Mouse (Mus musculus) hindbrain, embryonic 15.5 days (tissue): ENCODE data around the gene Tjp2. TPM values are rescaled to one million over a fixed set of nuclear protein-coding genes. Genes with fewer than 3 reads are reported as not detected.

ENCODE experiments used
- ATAC-seq: fragments of 200-750 bp; cut with Nextera tagmentation; 2 replicates; pipeline ENCODE4 v1.8.0; 2017; ENCODE audit warnings: low read depth, moderate number of reproducible peaks, moderate TSS enrichment; ENCODE audit not compliant: low FRiP score
- H3K27ac ChIP-seq: fragments of 300-500 bp; sonication (generic); replicated peaks from 2 replicates; pipeline ENCODE4 v1.5.1; 2015; ENCODE audit warnings: mild to moderate bottlenecking, inconsistent platforms
- H3K27me3 ChIP-seq: fragments of 300-500 bp; sonication (generic); 2 replicates; pipeline ENCODE4 v1.6.1; 2015; ENCODE audit warnings: control low read depth, inconsistent platforms
- H3K36me3 ChIP-seq: fragments of 300-500 bp; sonication (generic); 2 replicates; pipeline ENCODE4 v1.6.1; 2015; ENCODE audit warnings: control low read depth, inconsistent platforms
- H3K4me1 ChIP-seq: fragments of 300-500 bp; sonication (generic); replicated peaks from 2 replicates; pipeline ENCODE4 v1.6.1; 2015; ENCODE audit warnings: control low read depth, inconsistent platforms
- H3K4me2 ChIP-seq: fragments of 300-500 bp; sonication (generic); 2 replicates; pipeline ENCODE4 v1.6.1; 2015; ENCODE audit warnings: moderate library complexity, mild to moderate bottlenecking, inconsistent platforms
- H3K4me3 ChIP-seq: fragments of 300-500 bp; sonication (generic); 2 replicates; pipeline ENCODE4 v1.5.1; 2015; ENCODE audit warnings: mild to moderate bottlenecking, inconsistent platforms
- H3K9ac ChIP-seq: fragments of 300-500 bp; sonication (generic); 2 replicates; pipeline ENCODE4 v1.6.1; 2015; ENCODE audit warnings: inconsistent platforms
- H3K9me3 ChIP-seq: fragments of 300-500 bp; sonication (generic); 2 replicates; pipeline ENCODE4 v1.6.1; 2016; ENCODE audit warnings: control low read depth, inconsistent platforms
- WGBS: fragments of 180-500 bp; shearing (Covaris S2); methylation state at CpG from one replicate; pipeline ENCODE4 v1.1.7; 2015; 5-methylcytosine and 5-hydroxymethylcytosine counted together
- polyA plus RNA-seq: library from polyadenylated mRNA; unstranded; fragments of >200 nt; fragmentation: Nextera tagmentation; extraction: Ambion mirVana; gene quantifications from 2 replicates; pipeline ENCODE4 v1.2.1, GENCODE M21; 2015

The Tjp2 gene
- polyA plus RNA-seq, 1 experiment from 2014 or later = 12.9 TPM

DNA sequence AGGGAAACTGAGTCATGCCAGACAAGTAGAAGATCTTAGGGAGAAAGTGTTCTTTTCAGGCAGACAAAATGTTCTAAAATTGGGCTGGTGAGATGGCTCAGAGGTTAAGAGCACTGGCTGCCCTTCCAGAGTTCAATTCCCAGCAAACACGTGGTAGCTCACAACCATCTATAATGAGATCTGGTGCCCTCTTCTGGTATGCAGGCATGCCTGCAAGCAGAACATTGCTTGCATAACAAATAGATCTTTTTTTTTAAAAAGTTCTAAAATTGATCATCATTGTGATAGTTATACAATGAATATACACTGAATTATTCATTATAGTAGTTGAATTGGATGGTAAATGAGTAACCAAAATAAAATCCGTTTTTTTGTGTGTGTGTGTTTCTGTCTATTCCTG, 6.5 kb downstream of the Tjp2 start:
- H3K4me2 ChIP-seq = no peak overlapping the region
- WGBS = 41% methylated on average over 2 of the region's 2 CpGs
- no peaks in the 10 kb centered on the region for H3K27me3 ChIP-seq
- no peak overlapping the region for H3K27ac ChIP-seq
- H3K9ac ChIP-seq = no peak overlapping the region
- H3K9me3 ChIP-seq = no peaks in the 10 kb centered on the region
- no peak for ATAC-seq
- no peak overlapping the region for H3K4me3 ChIP-seq
- H3K4me1 ChIP-seq = no peaks in the 10 kb centered on the region
- H3K36me3 ChIP-seq = no peaks in the 10 kb centered on the region

DNA sequence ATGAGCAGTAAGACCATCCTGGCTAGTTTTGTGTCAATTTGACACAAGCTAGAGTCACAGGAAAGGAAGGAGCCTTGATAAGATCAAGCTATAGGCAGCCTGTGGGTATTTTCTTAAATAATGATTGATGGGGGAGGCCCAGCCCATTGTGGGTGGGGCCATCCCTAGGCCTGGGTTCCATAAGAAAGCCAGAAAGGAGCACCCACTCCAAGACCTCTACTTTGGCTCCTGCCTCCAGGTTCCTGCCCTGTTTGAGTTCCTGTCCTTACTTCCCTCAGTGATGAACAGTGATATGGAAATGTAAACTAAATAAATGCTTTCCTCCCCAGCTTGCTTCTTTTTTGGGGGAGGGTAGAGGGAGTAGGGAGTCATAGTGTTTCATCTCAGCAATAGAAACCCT, 7.0 kb downstream of the Tjp2 start:
- Histone ChIP-seq H3K4me1 (no peaks in the 10 kb centered on the region), H3K4me2 (no peak overlapping the region), H3K36me3 (no peaks in the 10 kb centered on the region), H3K27me3 (no peaks in the 10 kb centered on the region), H3K9ac (no peak overlapping the region), H3K27ac (no peak overlapping the region), H3K4me3 (no peak overlapping the region), H3K9me3 (no peaks in the 10 kb centered on the region)
- ATAC-seq = no peak

DNA sequence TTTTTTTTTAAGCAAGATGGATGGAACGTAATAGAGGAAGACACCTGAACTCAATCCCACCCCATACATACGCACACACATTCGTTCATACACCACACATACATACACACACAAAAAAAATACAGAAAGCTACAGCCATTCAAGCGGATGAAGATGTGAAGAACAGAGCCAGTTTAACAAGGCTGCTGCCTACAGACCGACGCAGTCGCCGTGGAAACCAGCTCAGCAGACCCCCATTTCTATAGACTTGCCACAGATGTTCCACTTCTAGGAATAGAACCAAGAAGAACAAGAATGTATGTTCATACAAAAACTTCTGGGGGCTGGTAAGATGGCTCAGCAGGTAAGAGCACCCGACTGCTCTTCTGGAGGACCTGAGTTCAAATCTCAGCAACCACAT, 8.1 kb downstream of the Tjp2 start:
- no peak overlapping the region for H3K27ac ChIP-seq
- H3K4me2 ChIP-seq = no peak overlapping the region
- no peaks in the 10 kb centered on the region for H3K4me1 ChIP-seq
- no peaks in the 10 kb centered on the region for H3K36me3 ChIP-seq
- H3K9ac ChIP-seq = no peak overlapping the region
- H3K9me3 ChIP-seq = no peaks in the 10 kb centered on the region
- 64% methylated on average over 9 of the region's 9 CpGs for WGBS
- no peak for ATAC-seq
- no peaks in the 10 kb centered on the region for H3K27me3 ChIP-seq
- no peak overlapping the region for H3K4me3 ChIP-seq

DNA sequence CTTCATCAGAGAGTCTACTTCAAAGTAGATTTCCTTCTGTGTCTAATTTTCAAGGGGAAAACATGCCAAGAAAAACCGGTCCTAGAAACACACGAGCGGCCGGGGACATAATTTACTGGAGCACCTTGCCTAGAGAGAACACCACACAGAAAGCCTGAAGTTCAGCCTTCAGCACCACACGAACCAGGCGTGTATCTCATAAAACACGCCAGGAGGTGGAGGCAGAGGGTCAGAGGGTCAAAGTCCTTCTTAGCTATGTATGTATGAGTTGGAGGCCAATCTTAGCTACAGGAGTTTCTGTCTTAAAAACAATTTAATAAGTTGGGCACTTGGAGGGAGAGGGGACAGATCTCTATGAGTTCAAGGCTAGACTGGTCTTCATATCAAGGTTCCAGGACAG, 9.9 kb downstream of the Tjp2 start:
- Histone ChIP-seq H3K4me3 (no peak overlapping the region), H3K27ac (no peak overlapping the region), H3K9me3 (no peaks in the 10 kb centered on the region), H3K27me3 (no peaks in the 10 kb centered on the region), H3K4me1 (no peaks in the 10 kb centered on the region), H3K9ac (no peak overlapping the region), H3K36me3 (no peaks in the 10 kb centered on the region), H3K4me2 (no peak overlapping the region)
- ATAC-seq = no peak
- 89% methylated on average over 7 of the region's 7 CpGs for WGBS

DNA sequence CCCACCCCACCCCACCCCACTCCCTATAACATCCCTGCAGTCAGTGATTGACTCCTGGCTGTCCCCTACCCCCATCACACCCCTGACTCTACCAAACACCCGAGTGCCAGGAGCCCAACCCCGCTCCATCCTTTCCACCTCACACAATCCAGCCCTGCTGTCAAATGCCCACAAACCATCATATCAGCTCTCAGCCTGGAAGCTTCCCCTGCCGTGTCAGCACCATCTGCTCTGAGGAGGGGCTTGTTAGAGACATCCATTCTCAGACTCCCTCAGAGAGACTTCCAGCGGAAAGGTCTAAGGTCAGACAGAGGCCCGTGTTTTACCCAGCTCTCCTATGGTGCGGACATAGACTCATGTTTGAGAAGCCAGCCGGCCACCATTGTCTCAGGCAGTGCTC, 11.5 kb downstream of the Tjp2 start:
- H3K4me1 ChIP-seq = no peaks in the 10 kb centered on the region
- 34% methylated on average over 7 of the region's 7 CpGs for WGBS

DNA sequence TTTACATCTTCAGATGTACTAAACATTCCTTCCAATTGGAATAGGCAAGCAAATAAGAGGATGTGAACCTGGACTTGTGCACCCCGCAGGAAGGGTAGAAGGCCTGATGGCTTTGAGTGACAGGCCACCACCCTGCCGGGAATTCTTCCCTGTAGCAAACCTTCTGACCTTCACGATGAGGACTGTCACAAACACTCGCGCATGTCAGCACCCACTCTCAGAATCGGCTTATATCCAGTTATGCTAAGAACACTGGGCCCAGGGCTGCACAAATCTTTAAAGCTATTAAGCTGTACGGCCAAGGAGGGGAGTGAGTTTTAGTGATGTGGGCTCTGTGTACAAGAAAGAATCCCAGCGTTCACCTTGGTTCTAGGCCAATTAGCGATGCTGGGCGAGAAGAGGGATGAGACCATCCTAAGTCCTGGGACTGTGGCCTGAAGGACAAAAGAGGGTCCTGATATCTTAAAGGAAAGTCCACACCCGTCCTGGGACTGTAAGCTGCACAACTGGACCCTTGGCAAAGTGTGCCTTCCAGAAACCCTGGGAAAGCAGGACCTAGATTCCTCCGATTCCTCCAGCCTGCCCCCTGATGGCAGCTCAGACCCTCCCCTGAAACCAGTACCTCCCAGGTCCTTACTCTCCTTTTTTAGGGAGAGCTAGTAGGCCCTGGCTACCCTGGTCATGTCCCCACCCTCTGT, 12.1 kb downstream of the Tjp2 start:
- WGBS = 84% methylated on average over 12 of the region's 12 CpGs
- no peaks in the 10 kb centered on the region for H3K9me3 ChIP-seq
- H3K9ac ChIP-seq = no peak overlapping the region
- no peaks in the 10 kb centered on the region for H3K4me1 ChIP-seq
- H3K27me3 ChIP-seq = no peaks in the 10 kb centered on the region
- H3K4me3 ChIP-seq = no peak overlapping the region
- no peak overlapping the region for H3K4me2 ChIP-seq
- H3K36me3 ChIP-seq = no peaks in the 10 kb centered on the region
- no peak overlapping the region for H3K27ac ChIP-seq
- ATAC-seq = no peak

More for the DNA sequence above, 11.5 kb downstream of the Tjp2 start:
- Histone ChIP-seq H3K36me3 (no peaks in the 10 kb centered on the region), H3K27me3 (no peaks in the 10 kb centered on the region), H3K9me3 (no peaks in the 10 kb centered on the region), H3K27ac (no peak overlapping the region), H3K9ac (no peak overlapping the region), H3K4me2 (no peak overlapping the region), H3K4me3 (no peak overlapping the region)
- ATAC-seq = peak; percentile 56; the same call in 1 of the 2 replicates

DNA sequence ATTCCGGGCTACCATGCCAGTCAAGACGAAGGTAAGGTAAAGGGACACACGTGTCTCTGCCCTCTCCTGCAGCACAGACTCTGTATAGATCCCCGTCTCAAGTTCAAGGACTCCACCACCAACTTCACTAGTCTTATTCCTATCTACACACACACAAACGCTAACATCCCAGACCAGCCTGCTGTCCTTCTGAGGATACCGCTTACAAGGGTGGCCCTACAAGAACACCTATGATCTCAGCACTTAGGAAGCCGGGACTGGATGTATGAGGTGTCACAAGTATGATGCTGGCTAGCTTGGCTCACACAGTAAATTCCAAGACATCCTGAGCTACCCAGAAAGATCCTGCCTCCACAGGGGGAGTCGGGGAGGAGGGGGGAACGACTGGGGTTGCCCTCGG, 13.7 kb downstream of the Tjp2 start:
- H3K9ac ChIP-seq = no peak overlapping the region
- no peaks in the 10 kb centered on the region for H3K9me3 ChIP-seq
- no peak overlapping the region for H3K4me2 ChIP-seq
- ATAC-seq = no peak
- no peaks in the 10 kb centered on the region for H3K4me1 ChIP-seq
- H3K4me3 ChIP-seq = no peak overlapping the region
- 72% methylated on average over 10 of the region's 10 CpGs for WGBS
- H3K27ac ChIP-seq = no peak overlapping the region
- no peaks in the 10 kb centered on the region for H3K27me3 ChIP-seq
- no peaks in the 10 kb centered on the region for H3K36me3 ChIP-seq

DNA sequence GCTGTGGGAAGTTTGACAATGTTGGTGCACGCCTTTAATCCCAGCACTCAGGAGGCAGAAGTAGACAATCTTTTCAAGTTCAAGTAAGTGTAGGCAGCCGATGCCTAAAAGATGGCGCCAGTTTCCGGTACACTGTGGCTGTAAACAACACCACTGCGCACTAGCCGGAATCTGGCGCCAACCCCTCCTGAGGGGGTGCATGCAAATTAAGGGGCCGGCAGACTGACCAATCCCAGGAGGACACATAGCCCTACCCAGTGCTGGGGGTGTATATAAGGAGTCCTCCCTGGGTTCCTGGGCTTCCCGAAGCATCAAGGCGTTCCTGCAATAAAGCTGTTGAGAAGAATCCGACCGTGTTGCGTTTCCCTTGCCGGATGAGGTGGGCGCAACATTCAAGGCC, 15.3 kb downstream of the Tjp2 start:
- Histone ChIP-seq H3K27ac (no peak overlapping the region), H3K9me3 (no peaks in the 10 kb centered on the region), H3K4me2 (no peak overlapping the region), H3K9ac (no peak overlapping the region), H3K27me3 (no peaks in the 10 kb centered on the region), H3K4me3 (no peak overlapping the region), H3K36me3 (no peaks in the 10 kb centered on the region), H3K4me1 (no peaks in the 10 kb centered on the region)
- no peak for ATAC-seq
- WGBS = 95% methylated on average over 15 of the region's 15 CpGs

DNA sequence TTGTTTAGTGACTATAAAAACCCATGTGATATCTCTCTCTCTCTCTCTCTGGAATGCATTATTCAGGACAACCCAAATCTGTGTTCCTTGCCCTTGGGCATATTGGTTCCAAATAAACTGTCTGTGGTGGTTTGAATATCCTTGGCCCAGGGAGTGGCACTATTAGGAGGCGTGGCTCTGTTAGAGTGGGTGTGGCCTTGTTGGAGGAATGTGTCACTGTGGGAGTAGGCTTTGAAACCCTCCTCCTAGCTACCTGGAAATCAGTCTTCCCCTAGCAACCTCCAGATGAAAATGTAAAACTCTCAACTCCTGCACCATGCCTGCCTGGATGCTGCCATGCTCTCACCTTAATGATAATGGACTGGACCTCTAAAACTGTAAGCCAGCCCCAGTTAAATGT, 16.9 kb downstream of the Tjp2 start:
- Histone ChIP-seq H3K27ac (no peak overlapping the region), H3K9ac (no peak overlapping the region), H3K4me3 (no peak overlapping the region), H3K27me3 (no peaks in the 10 kb centered on the region), H3K9me3 (no peaks in the 10 kb centered on the region), H3K4me2 (no peak overlapping the region), H3K36me3 (no peaks in the 10 kb centered on the region), H3K4me1 (no peaks in the 10 kb centered on the region)
- ATAC-seq = no peak
- WGBS = 93% methylated on average over 1 of the region's 1 CpGs

DNA sequence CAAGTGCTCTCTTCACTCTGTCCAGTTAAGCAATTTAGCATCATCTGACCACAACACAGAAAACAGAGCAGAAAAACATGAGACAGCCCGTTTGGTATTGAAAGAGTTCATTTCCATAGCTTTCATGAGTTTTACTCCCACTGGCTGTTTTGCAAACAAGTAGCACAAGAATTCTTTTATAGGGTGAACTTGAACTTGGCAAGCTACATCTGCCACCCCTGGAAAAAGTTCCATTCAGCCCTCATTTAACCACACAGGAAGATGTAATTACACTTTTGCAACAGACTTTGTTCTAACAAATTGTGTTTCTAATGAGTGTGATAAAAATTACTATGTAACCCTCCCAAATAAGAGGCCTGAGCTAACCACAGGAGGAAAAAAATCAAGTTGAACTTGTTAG, 19.8 kb downstream of the Tjp2 start:
- no peak for ATAC-seq
- no peak overlapping the region for H3K27ac ChIP-seq
- no peak overlapping the region for H3K9ac ChIP-seq
- H3K27me3 ChIP-seq = no peaks in the 10 kb centered on the region
- 48% methylated on average over 1 of the region's 1 CpGs for WGBS
- no peaks in the 10 kb centered on the region for H3K9me3 ChIP-seq
- H3K36me3 ChIP-seq = no peaks in the 10 kb centered on the region
- H3K4me1 ChIP-seq = no peaks in the 10 kb centered on the region
- H3K4me2 ChIP-seq = no peak overlapping the region
- no peak overlapping the region for H3K4me3 ChIP-seq

DNA sequence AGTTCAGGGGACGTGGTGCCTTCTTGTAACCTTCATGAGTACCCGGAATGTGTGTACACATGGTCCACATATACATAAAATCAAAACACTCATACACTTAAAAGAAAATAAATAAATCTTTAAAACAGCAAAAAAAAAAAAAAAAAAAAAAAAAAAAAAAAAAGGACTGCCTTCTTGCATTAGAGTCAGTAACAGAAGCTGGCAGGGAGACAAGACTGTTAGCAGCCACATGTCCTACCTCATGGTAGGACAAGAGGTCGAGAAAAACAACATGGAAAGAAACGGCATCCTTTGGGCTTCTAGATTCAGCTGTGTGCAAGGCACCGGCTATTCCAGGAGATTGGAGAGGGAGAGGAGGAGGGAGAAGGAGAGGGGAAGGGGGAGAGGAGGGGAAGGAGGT, 23.0 kb downstream of the Tjp2 start:
- no peak for ATAC-seq
- no peaks in the 10 kb centered on the region for H3K4me1 ChIP-seq
- WGBS = 80% methylated on average over 5 of the region's 5 CpGs

DNA sequence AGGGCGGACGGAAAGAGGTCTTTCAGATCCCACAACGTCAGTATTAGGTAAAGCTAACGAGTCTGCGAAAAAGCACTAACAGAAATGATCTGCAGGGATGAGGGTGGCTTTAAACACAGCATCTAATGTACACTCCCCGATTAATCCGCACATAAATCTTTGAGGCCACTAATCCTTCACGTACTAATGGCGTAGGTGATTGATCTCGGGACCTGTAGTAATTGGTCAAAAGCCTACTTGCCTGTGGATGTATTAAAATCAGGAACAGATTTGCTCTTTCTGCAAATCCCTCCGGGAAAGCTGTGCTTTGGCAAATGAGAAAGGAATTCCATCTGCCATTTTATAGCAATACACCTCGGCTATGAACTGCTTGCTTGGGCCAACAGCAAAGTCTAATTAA, 24.3 kb downstream of the Tjp2 start:
- Histone ChIP-seq H3K9ac (no peak overlapping the region), H3K27me3 (no peaks in the 10 kb centered on the region), H3K4me2 (no peak overlapping the region), H3K27ac (no peak overlapping the region), H3K4me1 (no peaks in the 10 kb centered on the region), H3K9me3 (no peaks in the 10 kb centered on the region), H3K4me3 (no peak overlapping the region), H3K36me3 (no peaks in the 10 kb centered on the region)
- ATAC-seq = no peak
- 63% methylated on average over 12 of the region's 12 CpGs for WGBS

More for the DNA sequence above, 23.0 kb downstream of the Tjp2 start:
- Histone ChIP-seq H3K9me3 (no peaks in the 10 kb centered on the region), H3K4me3 (no peak overlapping the region), H3K4me2 (no peak overlapping the region), H3K9ac (no peak overlapping the region), H3K27ac (no peak overlapping the region), H3K27me3 (no peaks in the 10 kb centered on the region), H3K36me3 (no peaks in the 10 kb centered on the region)

DNA sequence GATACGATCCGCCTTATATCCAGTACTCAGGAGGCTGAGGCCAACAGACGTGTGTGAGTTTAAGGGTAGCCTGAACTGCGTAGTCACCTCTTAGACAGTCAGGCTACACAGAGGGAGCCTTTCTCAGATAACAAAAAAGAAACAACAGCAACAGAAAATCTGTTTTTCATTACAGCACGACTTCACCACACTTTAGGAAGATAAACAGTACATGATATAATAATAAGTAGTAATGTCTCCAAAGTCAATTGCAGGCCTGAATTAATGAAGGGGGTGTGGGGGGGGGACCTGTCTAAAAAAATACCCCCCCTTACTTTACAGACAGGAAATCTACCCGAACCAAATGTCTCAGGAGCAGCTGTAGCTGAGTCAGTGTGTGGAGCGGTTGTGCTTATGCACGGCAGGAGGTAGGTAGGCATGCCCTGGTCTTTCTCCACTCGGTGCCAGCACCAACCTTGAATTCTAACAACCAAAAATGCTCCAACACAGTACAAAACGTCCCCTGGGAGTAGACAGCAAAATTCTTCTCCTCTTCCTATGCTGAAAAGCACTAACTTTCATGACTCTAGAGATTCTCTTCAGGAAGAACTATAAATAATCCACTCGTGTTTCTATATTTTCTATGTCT, 26.0 kb downstream of the Tjp2 start:
- Histone ChIP-seq H3K9ac (no peak overlapping the region), H3K4me2 (no peak overlapping the region), H3K27me3 (no peaks in the 10 kb centered on the region), H3K9me3 (no peaks in the 10 kb centered on the region), H3K4me3 (no peak overlapping the region), H3K4me1 (no peaks in the 10 kb centered on the region), H3K36me3 (no peaks in the 10 kb centered on the region), H3K27ac (no peak overlapping the region)
- 74% methylated on average over 11 of the region's 11 CpGs for WGBS
- no peak for ATAC-seq
